Mouse (Mus musculus) C2C12 (cell line): ENCODE data around the gene Cntn4. TPM values are rescaled to one million over a fixed set of nuclear protein-coding genes. Genes with fewer than 3 reads are reported as not detected.

ENCODE experiments used
- H3K27me3 ChIP-seq: one replicate; pipeline ENCODE4 v1.6.1; 2011; ENCODE audit not compliant: control insufficient read depth, insufficient read depth, insufficient read length
- H3K36me3 ChIP-seq: one replicate; pipeline ENCODE4 v1.6.1; 2011; ENCODE audit not compliant: control insufficient read depth, insufficient read depth
- H3K4me3 ChIP-seq: one replicate; pipeline ENCODE4 v1.5.1; 2011; ENCODE audit warnings: mild to moderate bottlenecking, control low read depth; ENCODE audit not compliant: poor library complexity, insufficient read depth, severe bottlenecking
- H3K79me2 ChIP-seq: one replicate; pipeline ENCODE4 v1.6.1; 2011; ENCODE audit not compliant: control insufficient read depth, insufficient read depth
- H3K79me3 ChIP-seq: one replicate; pipeline ENCODE4 v1.6.1; 2011; ENCODE audit warnings: low read depth, control low read depth
- H3ac ChIP-seq: one replicate; pipeline ENCODE3; 2011; ENCODE audit warnings: low read depth; ENCODE audit not compliant: control insufficient read depth, insufficient read length
- CEBPB ChIP-seq: IDR thresholded peaks from one replicate; pipeline ENCODE4 v1.6.1; 2011; ENCODE audit warnings: low read depth, mild to moderate bottlenecking, control low read depth, moderate library complexity
- USF1 ChIP-seq: IDR thresholded peaks from one replicate; pipeline ENCODE4 v1.6.1; 2011; ENCODE audit warnings: low read depth, mild to moderate bottlenecking, control low read depth, moderate library complexity
- polyA plus RNA-seq: library from polyadenylated mRNA; unstranded; fragments of >200 nt; fragmentation: generic; extraction: Trizol; gene quantifications from one replicate; pipeline ENCODE4 v1.2.1, GENCODE M21; 2012; ENCODE audit warnings: missing spikeins

The Cntn4 gene
- polyA plus RNA-seq, 1 experiment = not detected

GRCm38 (mm10) chr6:106747251-106747650 is 1069.8 kb downstream of the Cntn4 start:
- no peak overlapping the region for H3ac ChIP-seq
- H3K4me3 ChIP-seq = no peak overlapping the region
- H3K79me2 ChIP-seq = no peaks in the 10 kb centered on the region
- TF ChIP-seq USF1 (no peak), CEBPB (no peak)
- H3K36me3 ChIP-seq = no peaks in the 10 kb centered on the region
- no peaks in the 10 kb centered on the region for H3K79me3 ChIP-seq
- no peaks in the 10 kb centered on the region for H3K27me3 ChIP-seq

- no peaks in the 10 kb centered on the region for H3K79me2 ChIP-seq
These were observed 1070.3 kb downstream of the Cntn4 start for GRCm38 (mm10) chr6:106747804-106748203.

More at GRCm38 (mm10) chr6:106747804-106748203, 1070.3 kb downstream of the Cntn4 start:
- H3ac ChIP-seq = no peak overlapping the region
- no peaks in the 10 kb centered on the region for H3K36me3 ChIP-seq
- no peak for TF ChIP-seq CEBPB
- no peak overlapping the region for H3K4me3 ChIP-seq
- H3K27me3 ChIP-seq = no peaks in the 10 kb centered on the region
- H3K79me3 ChIP-seq = no peaks in the 10 kb centered on the region
